10 mouse cellular contexts compared by ENCODE assay signal in the genomic region with DNA sequence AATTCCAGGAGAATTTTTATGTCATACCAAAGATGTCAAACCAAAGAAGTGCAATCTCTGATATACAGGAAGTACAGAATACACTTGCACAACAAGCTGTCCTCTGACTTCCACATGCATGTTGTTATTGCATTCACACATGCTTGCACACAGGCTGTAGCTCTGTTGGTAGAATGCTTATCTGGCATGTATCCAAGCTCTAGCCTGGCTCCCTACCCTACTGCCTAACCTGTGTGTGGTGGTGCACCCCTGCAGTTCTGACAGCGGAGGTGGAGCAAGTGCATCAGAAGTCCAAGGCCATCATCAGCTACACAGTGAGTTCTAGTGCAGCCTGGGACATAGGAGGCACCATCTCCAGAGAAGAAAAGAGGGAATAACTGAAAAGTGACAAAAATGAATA. TPM values are rescaled to one million over a fixed set of nuclear protein-coding genes. Genes with fewer than 3 reads are reported as not detected.
DNase-seq lines count a peak whose midpoint lies in the region; ATAC-seq and TF ChIP-seq lines count a peak whose summit lies in the region.
"Had no signal": no experiment of that assay in that cellular context is flagged by ENCODE, and none has a peak within 500 bp of the region (broad histone marks: within the 10 kb centered on the region; RNA-seq: fewer than 3 reads in every experiment).

No protein-coding gene starts in this region.

- no peak overlapping the region for H3K27ac ChIP-seq in left cerebral cortex, adult 2 months
- H3K27ac ChIP-seq: embryonic facial prominence, embryonic 12.5 days; kidney, postnatal 0 days; stomach, embryonic 15.5 days had no signal

- H3K27me3 ChIP-seq in megakaryocyte, embryonic 14.5 days (replicated peaks) = no peaks in the 10 kb centered on the region
- H3K27me3 ChIP-seq: embryonic facial prominence, embryonic 12.5 days; stomach, embryonic 15.5 days had no signal

- intact Hi-C loops in left cerebral cortex, postnatal 4 days (cut with DNase I) = no loop called here
- intact Hi-C loops in left cerebral cortex, adult 2 months (cut with DNase I) = no loop called here
- intact Hi-C loops in left cerebral cortex, postnatal 36 days (cut with DNase I) = no loop called here

- DNase-seq in left cerebral cortex, postnatal 4 days = peak; percentile 23
- DNase-seq in left cerebral cortex, adult 2 months (ENCODE audit: extremely low spot score in 1 of 2, low spot score in 2 of 2) = no peak
- DNase-seq in cerebellum, adult 11 months = peak; percentile 31
- DNase-seq in left cerebral cortex, postnatal 36 days (ENCODE audit: low spot score in 2 of 2) = no peak
- DNase-seq in urinary bladder, postnatal 14 days (ENCODE audit: low spot score) = no peak

- TF ChIP-seq CTCF in left cerebral cortex, adult 2 months (IDR thresholded peaks at IDR 0.05) = no peak

- H3K4me1 ChIP-seq in megakaryocyte, embryonic 14.5 days = peaks cover 73% of the 10 kb centered on the region

- no peaks in the 10 kb centered on the region for H3K9me3 ChIP-seq in megakaryocyte, embryonic 14.5 days
- H3K9me3 ChIP-seq: embryonic facial prominence, embryonic 12.5 days; stomach, embryonic 15.5 days had no signal

- H3K4me3 ChIP-seq in left cerebral cortex, adult 2 months = no peak overlapping the region
- H3K4me3 ChIP-seq in megakaryocyte, embryonic 14.5 days (replicated peaks) = peak overlapping the region; percentile 84
- H3K4me3 ChIP-seq: embryonic facial prominence, embryonic 12.5 days; stomach, embryonic 15.5 days had no signal

- peak; percentile 71 for ATAC-seq in common myeloid progenitor, adult 5-6 weeks (replicated peaks; ENCODE audit: low read depth, poor library complexity, severe bottlenecking)

- peaks cover 16% of the 10 kb centered on the region for H3K36me3 ChIP-seq in megakaryocyte, embryonic 14.5 days (replicated peaks; ENCODE audit: low read length)
- H3K36me3 ChIP-seq: embryonic facial prominence, embryonic 12.5 days; stomach, embryonic 15.5 days had no signal

RNA-seq across cellular contexts. Expression of a gene that starts 12.0 kb away (rescaled TPM):
- total RNA-seq in left cerebral cortex, postnatal 4 days (2021) = 10 to 100 TPM; 31.5 to 31.6 TPM
- total RNA-seq in left cerebral cortex, adult 2 months (2021) = 10 to 100 TPM; 53.3 to 57.9 TPM
- 22.6 and 30.6 TPM in 2 replicates for total RNA-seq in common myeloid progenitor, adult 5-6 weeks (2017)
- 27.7 and 51.5 TPM in 2 replicates for polyA plus RNA-seq in megakaryocyte, embryonic 14.5 days (2012; ENCODE audit: insufficient read depth, low replicate concordance)
- 10 to 100 TPM; 56.2 to 56.7 TPM for total RNA-seq in left cerebral cortex, postnatal 36 days (2021)

RNA-seq across cellular contexts. Expression of a gene that starts 12.9 kb away (rescaled TPM):
- 10 to 100 TPM; 88.1 to 92.9 TPM for total RNA-seq in left cerebral cortex, postnatal 4 days (2021)
- 10 to 100 TPM; 87.0 to 90.4 TPM for total RNA-seq in left cerebral cortex, adult 2 months (2021)
- 72.2 and 76.2 TPM in 2 replicates for total RNA-seq in common myeloid progenitor, adult 5-6 weeks (2017)
- polyA plus RNA-seq in megakaryocyte, embryonic 14.5 days (2012; ENCODE audit: insufficient read depth, low replicate concordance) = 3.8 and 8.8 TPM in 2 replicates
- 10 to 100 TPM; 78.0 to 94.4 TPM for total RNA-seq in left cerebral cortex, postnatal 36 days (2021)

Comparison
In these comparisons a context has a peak if more than half of its experiments do, and no peak if none do; other contexts are left out.
1. DNase-seq: peak in left cerebral cortex, postnatal 4 days (single experiment) and cerebellum, adult 11 months (single experiment); none in left cerebral cortex, adult 2 months (0 of 2), left cerebral cortex, postnatal 36 days (0 of 2) and urinary bladder, postnatal 14 days (single experiment).